Mouse (Mus musculus) lung, embryonic 15.5 days (tissue): ENCODE measurements around the gene Ttll11. TPM values are rescaled to one million over a fixed set of nuclear protein-coding genes. Genes with fewer than 3 reads are reported as not detected.
A peak's percentile ranks its signal among the peaks of the same experiment; 100 is the strongest.

ENCODE experiments used
- ATAC-seq: fragments of 200-750 bp; cut with Nextera tagmentation; 2 replicates; pipeline ENCODE4 v1.8.0; 2017; ENCODE audit warnings: moderate number of reproducible peaks, borderline replicate concordance; ENCODE audit not compliant: low FRiP score, low TSS enrichment; ENCODE audit errors: extremely low read depth
- H3K27ac ChIP-seq: fragments of 300-500 bp; sonication (generic); 2 replicates; pipeline ENCODE4 v1.5.1; 2015; ENCODE audit warnings: moderate library complexity, mild to moderate bottlenecking, inconsistent platforms
- H3K27me3 ChIP-seq: fragments of 300-500 bp; sonication (generic); 2 replicates; pipeline ENCODE4 v1.6.1; 2015; ENCODE audit warnings: inconsistent platforms
- H3K36me3 ChIP-seq: fragments of 300-500 bp; sonication (generic); 2 replicates; pipeline ENCODE4 v1.6.1; 2015; ENCODE audit warnings: inconsistent platforms
- H3K4me1 ChIP-seq: fragments of 300-500 bp; sonication (generic); 2 replicates; pipeline ENCODE4 v1.6.1; 2015; ENCODE audit warnings: inconsistent platforms
- H3K4me2 ChIP-seq: fragments of 300-500 bp; sonication (generic); 2 replicates; pipeline ENCODE4 v1.6.1; 2015; ENCODE audit warnings: inconsistent platforms, mild to moderate bottlenecking, moderate library complexity
- H3K4me3 ChIP-seq: fragments of 300-500 bp; sonication (generic); 2 replicates; pipeline ENCODE4 v1.5.1; 2015; ENCODE audit warnings: mild to moderate bottlenecking, inconsistent platforms
- H3K9ac ChIP-seq: fragments of 300-500 bp; sonication (generic); 2 replicates; pipeline ENCODE4 v1.6.1; 2015; ENCODE audit warnings: inconsistent platforms
- H3K9me3 ChIP-seq: fragments of 300-500 bp; sonication (generic); 2 replicates; pipeline ENCODE4 v1.6.1; 2016; ENCODE audit warnings: inconsistent platforms
- WGBS: fragments of 180-500 bp; shearing (Covaris S2); methylation state at CpG from one replicate; pipeline ENCODE4 v1.1.7; 2015; 5-methylcytosine and 5-hydroxymethylcytosine counted together
- polyA plus RNA-seq: library from polyadenylated mRNA; unstranded; fragments of >200 nt; fragmentation: Nextera tagmentation; extraction: Ambion mirVana; gene quantifications from 2 replicates; pipeline ENCODE4 v1.2.1, GENCODE M21; 2015

Gene Ttll11
- polyA plus RNA-seq, 1 experiment from 2014 or later = 0.77 TPM

GRCm38 (mm10) chr2:35996753-35997152 lies 17.0 kb upstream of the Ttll11 start:
- H3K27me3 ChIP-seq = no peaks in the 10 kb centered on the region
- no peaks in the 10 kb centered on the region for H3K4me1 ChIP-seq
- no peak overlapping the region for H3K4me3 ChIP-seq
- no peaks in the 10 kb centered on the region for H3K36me3 ChIP-seq
- H3K9me3 ChIP-seq = no peaks in the 10 kb centered on the region
- H3K27ac ChIP-seq = no peak overlapping the region
- no peak overlapping the region for H3K4me2 ChIP-seq
- H3K9ac ChIP-seq = no peak overlapping the region
- no peak for ATAC-seq
- 55% methylated on average over 2 of the region's 2 CpGs for WGBS

GRCm38 (mm10) chr2:35994303-35994702 lies 14.6 kb upstream of the Ttll11 start:
- Histone ChIP-seq H3K27ac (no peak overlapping the region), H3K36me3 (no peaks in the 10 kb centered on the region), H3K4me1 (no peaks in the 10 kb centered on the region), H3K9ac (no peak overlapping the region), H3K4me3 (no peak overlapping the region), H3K4me2 (no peak overlapping the region), H3K9me3 (no peaks in the 10 kb centered on the region), H3K27me3 (no peaks in the 10 kb centered on the region)
- 65% methylated on average over 6 of the region's 6 CpGs for WGBS
- no peak for ATAC-seq

- no peaks in the 10 kb centered on the region for H3K27me3 ChIP-seq
- 75% methylated on average over 2 of the region's 2 CpGs for WGBS
- H3K36me3 ChIP-seq = no peaks in the 10 kb centered on the region
- H3K4me3 ChIP-seq = no peak overlapping the region
- H3K4me2 ChIP-seq = no peak overlapping the region
- H3K9ac ChIP-seq = no peak overlapping the region
- no peak overlapping the region for H3K27ac ChIP-seq
- no peaks in the 10 kb centered on the region for H3K9me3 ChIP-seq
- H3K4me1 ChIP-seq = no peaks in the 10 kb centered on the region
- ATAC-seq = no peak
These were observed 13.8 kb upstream of the Ttll11 start for GRCm38 (mm10) chr2:35993481-35993880.

- Histone ChIP-seq H3K27me3 (0 out of 2 replicates have a peak, but pooled peaks cover under 1% of the 10 kb centered on the region), H3K9ac (no peak overlapping the region), H3K36me3 (no peaks in the 10 kb centered on the region), H3K4me3 (no peak overlapping the region), H3K4me1 (no peaks in the 10 kb centered on the region), H3K27ac (no peak overlapping the region), H3K4me2 (no peak overlapping the region), H3K9me3 (no peaks in the 10 kb centered on the region)
- ATAC-seq = no peak
- WGBS = 79% methylated on average over 3 of the region's 3 CpGs
These were observed 12.5 kb upstream of the Ttll11 start for GRCm38 (mm10) chr2:35992259-35992658.

GRCm38 (mm10) chr2:35983869-35984268 lies 4.2 kb upstream of the Ttll11 start:
- 2% methylated on average over 7 of the region's 7 CpGs for WGBS
- no peak overlapping the region for H3K9ac ChIP-seq
- H3K27ac ChIP-seq = no peak overlapping the region
- H3K4me3 ChIP-seq = no peak overlapping the region
- H3K9me3 ChIP-seq = no peaks in the 10 kb centered on the region
- no peak for ATAC-seq
- no peaks in the 10 kb centered on the region for H3K36me3 ChIP-seq
- peaks cover 2% of the 10 kb centered on the region for H3K4me1 ChIP-seq
- H3K27me3 ChIP-seq = peaks cover 28% of the 10 kb centered on the region
- H3K4me2 ChIP-seq = no peak overlapping the region

- Histone ChIP-seq H3K4me3 (no peak overlapping the region), H3K4me1 (peaks cover 13% of the 10 kb centered on the region), H3K4me2 (no peak overlapping the region), H3K9me3 (no peaks in the 10 kb centered on the region), H3K27ac (no peak overlapping the region), H3K36me3 (no peaks in the 10 kb centered on the region), H3K27me3 (peaks cover 24% of the 10 kb centered on the region), H3K9ac (no peak overlapping the region)
- ATAC-seq = no peak
- WGBS = 77% methylated on average over 3 of the region's 3 CpGs
These were observed 2.2 kb upstream of the Ttll11 start for GRCm38 (mm10) chr2:35981872-35982271.

- under 1% methylated on average over 51 of the region's 76 CpGs for WGBS
- peak overlapping the region; percentile 96 for H3K4me2 ChIP-seq
- peak overlapping the region; percentile 89 for H3K9ac ChIP-seq
- peaks cover 6% of the 10 kb centered on the region; the same call in 1 of the 2 replicates for H3K27me3 ChIP-seq
- peak overlapping the region; percentile 65 for H3K27ac ChIP-seq
- peaks cover 13% of the 10 kb centered on the region for H3K4me1 ChIP-seq
- H3K36me3 ChIP-seq = no peaks in the 10 kb centered on the region
- peak; percentile 81; the same call in 1 of the 2 replicates for ATAC-seq
- no peaks in the 10 kb centered on the region for H3K9me3 ChIP-seq
- peak overlapping the region; percentile 96 for H3K4me3 ChIP-seq
These were observed 621 bp downstream of the Ttll11 start for GRCm38 (mm10) chr2:35978941-35979643.

GRCm38 (mm10) chr2:35978276-35978933 lies 1.3 kb downstream of the Ttll11 start:
- no peaks in the 10 kb centered on the region for H3K36me3 ChIP-seq
- ATAC-seq = 0 out of 2 replicates have a peak, but pooled peaks have one; percentile 7
- peak overlapping the region; percentile 96 for H3K4me2 ChIP-seq
- H3K9ac ChIP-seq = peak overlapping the region; percentile 89
- H3K27ac ChIP-seq = peak overlapping the region; percentile 65
- WGBS = 14% methylated on average over 15 of the region's 15 CpGs
- H3K9me3 ChIP-seq = no peaks in the 10 kb centered on the region
- peak overlapping the region; percentile 96 for H3K4me3 ChIP-seq
- H3K4me1 ChIP-seq = peaks cover 13% of the 10 kb centered on the region
- H3K27me3 ChIP-seq = 0 out of 2 replicates have a peak, but pooled peaks cover 5% of the 10 kb centered on the region

- WGBS = 86% methylated on average over 3 of the region's 3 CpGs
- peak overlapping the region; percentile 96 for H3K4me2 ChIP-seq
- no peak for ATAC-seq
- no peaks in the 10 kb centered on the region for H3K36me3 ChIP-seq
- H3K9me3 ChIP-seq = no peaks in the 10 kb centered on the region
- H3K9ac ChIP-seq = no peak overlapping the region
- H3K27me3 ChIP-seq = 0 out of 2 replicates have a peak, but pooled peaks cover 4% of the 10 kb centered on the region
- H3K4me1 ChIP-seq = peaks cover 13% of the 10 kb centered on the region
- H3K27ac ChIP-seq = no peak overlapping the region
- H3K4me3 ChIP-seq = peak overlapping the region; percentile 96; the same call in 1 of the 2 replicates
These were observed 2.0 kb downstream of the Ttll11 start for GRCm38 (mm10) chr2:35977749-35978148.

GRCm38 (mm10) chr2:35972259-35973001 lies 7.3 kb downstream of the Ttll11 start:
- peak overlapping the region; percentile 25; the same call in 1 of the 2 replicates for H3K27ac ChIP-seq
- no peaks in the 10 kb centered on the region for H3K36me3 ChIP-seq
- no peak overlapping the region for H3K4me3 ChIP-seq
- H3K4me1 ChIP-seq = no peaks in the 10 kb centered on the region
- H3K9ac ChIP-seq = no peak overlapping the region
- no peaks in the 10 kb centered on the region for H3K27me3 ChIP-seq
- 44% methylated on average over 6 of the region's 6 CpGs for WGBS
- H3K9me3 ChIP-seq = no peaks in the 10 kb centered on the region
- no peak for ATAC-seq
- 0 out of 2 replicates have a peak overlapping the region, but pooled peaks have one; percentile 7 for H3K4me2 ChIP-seq

- Histone ChIP-seq H3K4me1 (0 out of 2 replicates have a peak, but pooled peaks cover 3% of the 10 kb centered on the region), H3K4me2 (no peak overlapping the region), H3K27ac (no peak overlapping the region), H3K9me3 (no peaks in the 10 kb centered on the region), H3K27me3 (no peaks in the 10 kb centered on the region), H3K9ac (no peak overlapping the region), H3K36me3 (no peaks in the 10 kb centered on the region), H3K4me3 (no peak overlapping the region)
- ATAC-seq = no peak
- 57% methylated on average over 10 of the region's 10 CpGs for WGBS
These were observed 13.7 kb downstream of the Ttll11 start for GRCm38 (mm10) chr2:35965883-35966513.
